8 mouse cellular contexts compared by ENCODE assay signal in genomic region chr16:85807072-85807471, GRCm38 (mm10). TPM values are rescaled to one million over a fixed set of nuclear protein-coding genes. Genes with fewer than 3 reads are reported as not detected.
DNase-seq lines count a peak whose midpoint lies in the region; ATAC-seq lines count a peak whose summit lies in the region.

No protein-coding gene starts in this region.

- no peak overlapping the region for H3K9ac ChIP-seq in embryonic facial prominence, embryonic 15.5 days

- H3K27me3 ChIP-seq in embryonic facial prominence, embryonic 15.5 days = no peaks in the 10 kb centered on the region

- DNase-seq in frontal cortex, postnatal 36 days (ENCODE audit: low spot score in 2 of 2) = peak; percentile 29 to 63
- DNase-seq in right cerebral cortex, adult 2 months (ENCODE audit: low spot score in 2 of 2) = peak; percentile 58 to 75
- no peak for DNase-seq in right cerebral cortex, postnatal 25 days
- DNase-seq in layer of hippocampus, adult 9-10 months (ENCODE audit: low spot score) = peak; percentile 36
- DNase-seq in right cerebral cortex, postnatal 10 days (ENCODE audit: low spot score in 2 of 2) = peak; percentile 64 to 78
- DNase-seq in spleen, postnatal 4 days (ENCODE audit: low spot score in 2 of 2) = no peak

- no peak overlapping the region for H3K4me3 ChIP-seq in embryonic facial prominence, embryonic 15.5 days (replicated peaks)

- 0 out of 2 replicates have a peak overlapping the region, but pooled peaks have one; percentile 12 for H3K4me2 ChIP-seq in embryonic facial prominence, embryonic 15.5 days (replicated peaks)

- no peaks in the 10 kb centered on the region for H3K9me3 ChIP-seq in embryonic facial prominence, embryonic 15.5 days (replicated peaks)

- no peak for ATAC-seq in frontal cortex, adult (ENCODE audit: low TSS enrichment)
- no peak for ATAC-seq in embryonic facial prominence, embryonic 15.5 days (ENCODE audit: insufficient number of reproducible peaks, low FRiP score, low TSS enrichment, low read depth)

- WGBS in embryonic facial prominence, embryonic 15.5 days = 16% methylated on average over 3 of the region's 3 CpGs

- H3K27ac ChIP-seq in embryonic facial prominence, embryonic 15.5 days (replicated peaks) = 0 out of 2 replicates have a peak overlapping the region, but pooled peaks have one; percentile 51

- no peaks in the 10 kb centered on the region for H3K36me3 ChIP-seq in embryonic facial prominence, embryonic 15.5 days

- H3K4me1 ChIP-seq in embryonic facial prominence, embryonic 15.5 days = peaks cover 5% of the 10 kb centered on the region; the same call in 1 of the 2 replicates

RNA-seq across cellular contexts. Expression of gene Adamts1, which starts 4.2 kb away (rescaled TPM):
- polyA plus RNA-seq in embryonic facial prominence, embryonic 15.5 days (2015; fragmentation: Nextera tagmentation; extraction: Ambion mirVana) = 38.6 and 45.5 TPM in 2 replicates

Comparison
In these comparisons a context has a peak if more than half of its experiments do, and no peak if none do; other contexts are left out.
1. DNase-seq: peak in frontal cortex, postnatal 36 days (2 of 2), right cerebral cortex, adult 2 months (2 of 2), layer of hippocampus, adult 9-10 months (single experiment) and right cerebral cortex, postnatal 10 days (2 of 2); none in right cerebral cortex, postnatal 25 days (single experiment) and spleen, postnatal 4 days (0 of 2).